Mouse (Mus musculus): Measurements from ENCODE around the gene Agbl1. TPM values are rescaled to one million over a fixed set of nuclear protein-coding genes. Genes with fewer than 3 reads are reported as not detected.

Agbl1 gene
- total RNA-seq, 2 experiments from 2014 or later = 0.10 to 0.20 TPM

- DNase-seq = no peak
- intact Hi-C loops (cut with DNase I) = no loop called here
Observed at GRCm38 (mm10) chr7:77149846-77150245, 920.2 kb downstream of the Agbl1 start.

- intact Hi-C loops (cut with DNase I) = no loop called here
- DNase-seq = no peak
Observed at GRCm38 (mm10) chr7:77152393-77152792, 922.7 kb downstream of the Agbl1 start.

- intact Hi-C loops (cut with DNase I) = no loop called here
Observed at GRCm38 (mm10) chr7:77152909-77153308, 923.2 kb downstream of the Agbl1 start.

GRCm38 (mm10) chr7:77164921-77165320, 935.2 kb downstream of the Agbl1 start:
- no peak for DNase-seq
- intact Hi-C loops (cut with DNase I) = no loop called here

More at GRCm38 (mm10) chr7:77152909-77153308, 923.2 kb downstream of the Agbl1 start:
- no peak for DNase-seq

Measured in heart, postnatal 10 days (tissue).